Mouse (Mus musculus) forebrain, embryonic 16.5 days (tissue): ENCODE data around the gene Slc17a4. TPM values are rescaled to one million over a fixed set of nuclear protein-coding genes. Genes with fewer than 3 reads are reported as not detected.

Experiments
- ATAC-seq: fragments of 200-750 bp; cut with Nextera tagmentation; 2 replicates; pipeline ENCODE4 v1.8.0; 2017; ENCODE audit warnings: mild to moderate bottlenecking, moderate library complexity
- H3K27ac ChIP-seq: fragments of 300-500 bp; sonication (generic); 2 replicates; pipeline ENCODE4 v1.5.1; 2014; ENCODE audit warnings: low read length, control low read depth
- H3K27me3 ChIP-seq: fragments of 300-500 bp; sonication (generic); replicated peaks from 2 replicates; pipeline ENCODE4 v1.6.1; 2014; ENCODE audit warnings: low read length; ENCODE audit not compliant: control insufficient read depth, insufficient read depth
- H3K36me3 ChIP-seq: fragments of 300-500 bp; sonication (generic); 2 replicates; pipeline ENCODE4 v1.6.1; 2014; ENCODE audit not compliant: control insufficient read depth, insufficient read depth
- H3K4me1 ChIP-seq: fragments of 300-500 bp; sonication (generic); replicated peaks from 2 replicates; pipeline ENCODE4 v1.6.1; 2014; ENCODE audit warnings: low read length; ENCODE audit not compliant: control insufficient read depth, insufficient read depth
- H3K4me2 ChIP-seq: fragments of 300-500 bp; sonication (generic); 2 replicates; pipeline ENCODE4 v1.6.1; 2014; ENCODE audit warnings: mild to moderate bottlenecking, low read length, control low read depth
- H3K4me3 ChIP-seq: fragments of 300-500 bp; sonication (generic); replicated peaks from 2 replicates; pipeline ENCODE4 v1.5.1; 2014; ENCODE audit warnings: mild to moderate bottlenecking, low read length, control low read depth
- H3K9ac ChIP-seq: fragments of 300-500 bp; sonication (generic); replicated peaks from 2 replicates; pipeline ENCODE4 v1.6.1; 2014; ENCODE audit warnings: low read depth, low read length, control low read depth
- H3K9me3 ChIP-seq: fragments of 300-500 bp; sonication (generic); 2 replicates; pipeline ENCODE4 v1.6.1; 2016; ENCODE audit warnings: low read length; ENCODE audit not compliant: control insufficient read depth
- WGBS: fragments of 180-500 bp; shearing (Covaris S2); extraction: QIAGEN DNeasy Blood & Tissue Kit; methylation state at CpG from one replicate; pipeline ENCODE4 v1.1.7; 2014; 5-methylcytosine and 5-hydroxymethylcytosine counted together
- polyA plus RNA-seq: library from polyadenylated mRNA; unstranded; fragments of >200 nt; fragmentation: Nextera tagmentation; extraction: Ambion mirVana; gene quantifications from 2 replicates; pipeline ENCODE4 v1.2.1, GENCODE M21; 2015

Slc17a4 gene
- polyA plus RNA-seq, result not detected in 2 replicates

- H3K9me3 ChIP-seq, result no peaks in the 10 kb centered on the region
- no peak for ATAC-seq
- H3K4me2 ChIP-seq, result no peak within 1 kb of the TSS
- H3K36me3 ChIP-seq, result no peaks in the 10 kb centered on the region
- no peak within 1 kb of the TSS for H3K4me3 ChIP-seq
- no peaks in the 10 kb centered on the region for H3K27me3 ChIP-seq
- H3K9ac ChIP-seq, result no peak within 1 kb of the TSS
- H3K4me1 ChIP-seq, result no peaks in the 10 kb centered on the region
- no peak within 1 kb of the TSS for H3K27ac ChIP-seq
- 75% methylated on average over 9 of the region's 9 CpGs for WGBS
Observed at GRCm38 (mm10) chr13:23914376-23915167, at the start of gene Slc17a4. Slc17a4 (minus strand) TSS chr13:23915009.

- peak; percentile 55; the same call in 1 of the 2 replicates for ATAC-seq
- WGBS, result 21% methylated on average over 2 of the region's 2 CpGs
Observed at GRCm38 (mm10) chr13:23959776-23960175, 45.0 kb upstream of the Slc17a4 start.

GRCm38 (mm10) chr13:23950928-23951327 is 36.1 kb upstream of the Slc17a4 start:
- no peak overlapping the region for H3K9ac ChIP-seq
- H3K4me1 ChIP-seq, result peaks cover 3% of the 10 kb centered on the region; the same call in 1 of the 2 replicates
- H3K27ac ChIP-seq, result no peak overlapping the region
- no peak overlapping the region for H3K4me2 ChIP-seq
- no peak for ATAC-seq
- H3K4me3 ChIP-seq, result no peak overlapping the region
- H3K36me3 ChIP-seq, result no peaks in the 10 kb centered on the region
- no peaks in the 10 kb centered on the region for H3K9me3 ChIP-seq
- 77% methylated on average over 3 of the region's 3 CpGs for WGBS
- H3K27me3 ChIP-seq, result no peaks in the 10 kb centered on the region

More at GRCm38 (mm10) chr13:23959776-23960175, 45.0 kb upstream of the Slc17a4 start:
- H3K4me1 ChIP-seq, result no peaks in the 10 kb centered on the region; the same call in 1 of the 2 replicates
- no peaks in the 10 kb centered on the region for H3K9me3 ChIP-seq
- H3K4me2 ChIP-seq, result no peak overlapping the region
- no peak overlapping the region for H3K27ac ChIP-seq
- H3K9ac ChIP-seq, result no peak overlapping the region
- no peaks in the 10 kb centered on the region for H3K36me3 ChIP-seq
- no peak overlapping the region for H3K4me3 ChIP-seq
- no peaks in the 10 kb centered on the region for H3K27me3 ChIP-seq

- Histone ChIP-seq H3K4me2 (no peak overlapping the region), H3K27ac (peak overlapping the region; percentile 16; the same call in 1 of the 2 replicates), H3K36me3 (no peaks in the 10 kb centered on the region), H3K4me1 (peaks cover 3% of the 10 kb centered on the region; the same call in 1 of the 2 replicates), H3K4me3 (no peak overlapping the region), H3K27me3 (no peaks in the 10 kb centered on the region), H3K9me3 (no peaks in the 10 kb centered on the region), H3K9ac (no peak overlapping the region)
- 36% methylated on average over 14 of the region's 14 CpGs for WGBS
- peak; percentile 89 for ATAC-seq
Observed at GRCm38 (mm10) chr13:23949484-23950246, 34.9 kb upstream of the Slc17a4 start.

- Histone ChIP-seq H3K4me1 (peaks cover 3% of the 10 kb centered on the region; the same call in 1 of the 2 replicates), H3K9me3 (no peaks in the 10 kb centered on the region), H3K27me3 (no peaks in the 10 kb centered on the region), H3K9ac (no peak overlapping the region), H3K4me2 (no peak overlapping the region), H3K36me3 (no peaks in the 10 kb centered on the region), H3K4me3 (no peak overlapping the region), H3K27ac (no peak overlapping the region)
- 23% methylated on average over 2 of the region's 2 CpGs for WGBS
- no peak for ATAC-seq
Observed at GRCm38 (mm10) chr13:23946254-23946653, 31.4 kb upstream of the Slc17a4 start.

- no peak overlapping the region for H3K4me3 ChIP-seq
Observed at GRCm38 (mm10) chr13:23942861-23943260, 28.1 kb upstream of the Slc17a4 start.

GRCm38 (mm10) chr13:23940291-23940690 is 25.5 kb upstream of the Slc17a4 start:
- no peak overlapping the region for H3K9ac ChIP-seq
- no peak overlapping the region for H3K4me2 ChIP-seq
- WGBS, result 46% methylated on average over 6 of the region's 6 CpGs
- no peaks in the 10 kb centered on the region for H3K27me3 ChIP-seq
- H3K36me3 ChIP-seq, result no peaks in the 10 kb centered on the region
- no peak overlapping the region for H3K4me3 ChIP-seq
- H3K4me1 ChIP-seq, result peaks cover 7% of the 10 kb centered on the region; the same call in 1 of the 2 replicates
- no peak for ATAC-seq
- H3K9me3 ChIP-seq, result no peaks in the 10 kb centered on the region
- no peak overlapping the region for H3K27ac ChIP-seq

More at GRCm38 (mm10) chr13:23942861-23943260, 28.1 kb upstream of the Slc17a4 start:
- no peak for ATAC-seq
- 65% methylated on average over 2 of the region's 2 CpGs for WGBS
- Histone ChIP-seq H3K27ac (no peak overlapping the region), H3K9ac (no peak overlapping the region), H3K27me3 (no peaks in the 10 kb centered on the region), H3K4me2 (no peak overlapping the region), H3K36me3 (no peaks in the 10 kb centered on the region), H3K9me3 (no peaks in the 10 kb centered on the region), H3K4me1 (peaks cover 7% of the 10 kb centered on the region; the same call in 1 of the 2 replicates)

- no peak overlapping the region for H3K9ac ChIP-seq
- no peak overlapping the region for H3K4me2 ChIP-seq
- WGBS, result 81% methylated on average over 1 of the region's 1 CpGs
- no peak overlapping the region for H3K27ac ChIP-seq
- H3K4me1 ChIP-seq, result peaks cover 7% of the 10 kb centered on the region; the same call in 1 of the 2 replicates
- no peaks in the 10 kb centered on the region for H3K36me3 ChIP-seq
- peak; percentile 74 for ATAC-seq
- no peaks in the 10 kb centered on the region for H3K27me3 ChIP-seq
- no peak overlapping the region for H3K4me3 ChIP-seq
- no peaks in the 10 kb centered on the region for H3K9me3 ChIP-seq
Observed at GRCm38 (mm10) chr13:23938699-23939098, 23.9 kb upstream of the Slc17a4 start.

GRCm38 (mm10) chr13:23934211-23934520 is 19.4 kb upstream of the Slc17a4 start, which contains the start of gene Hist1h2aa:
Hist1h2aa (plus strand) TSS chr13:23934462.
- Histone ChIP-seq H3K9me3 (no peaks in the 10 kb centered on the region), H3K9ac (no peak within 1 kb of the TSS), H3K36me3 (no peaks in the 10 kb centered on the region), H3K27ac (no peak within 1 kb of the TSS), H3K4me1 (peaks cover 4% of the 10 kb centered on the region; the same call in 1 of the 2 replicates), H3K4me2 (no peak within 1 kb of the TSS), H3K4me3 (no peak within 1 kb of the TSS), H3K27me3 (no peaks in the 10 kb centered on the region)
- 96% methylated on average over 10 of the region's 10 CpGs for WGBS
- ATAC-seq, result no peak
